Mouse (Mus musculus) spleen, postnatal 10 days (tissue): Measurements from ENCODE around the gene Llgl2.

Experiments
- DNase-seq, 2 experiments: peaks; one replicate each; pipeline ENCODE4 v3.0.0; 2021 to 2022; ENCODE audit warnings: low spot score in 2 of 2

The Llgl2 gene

DNA sequence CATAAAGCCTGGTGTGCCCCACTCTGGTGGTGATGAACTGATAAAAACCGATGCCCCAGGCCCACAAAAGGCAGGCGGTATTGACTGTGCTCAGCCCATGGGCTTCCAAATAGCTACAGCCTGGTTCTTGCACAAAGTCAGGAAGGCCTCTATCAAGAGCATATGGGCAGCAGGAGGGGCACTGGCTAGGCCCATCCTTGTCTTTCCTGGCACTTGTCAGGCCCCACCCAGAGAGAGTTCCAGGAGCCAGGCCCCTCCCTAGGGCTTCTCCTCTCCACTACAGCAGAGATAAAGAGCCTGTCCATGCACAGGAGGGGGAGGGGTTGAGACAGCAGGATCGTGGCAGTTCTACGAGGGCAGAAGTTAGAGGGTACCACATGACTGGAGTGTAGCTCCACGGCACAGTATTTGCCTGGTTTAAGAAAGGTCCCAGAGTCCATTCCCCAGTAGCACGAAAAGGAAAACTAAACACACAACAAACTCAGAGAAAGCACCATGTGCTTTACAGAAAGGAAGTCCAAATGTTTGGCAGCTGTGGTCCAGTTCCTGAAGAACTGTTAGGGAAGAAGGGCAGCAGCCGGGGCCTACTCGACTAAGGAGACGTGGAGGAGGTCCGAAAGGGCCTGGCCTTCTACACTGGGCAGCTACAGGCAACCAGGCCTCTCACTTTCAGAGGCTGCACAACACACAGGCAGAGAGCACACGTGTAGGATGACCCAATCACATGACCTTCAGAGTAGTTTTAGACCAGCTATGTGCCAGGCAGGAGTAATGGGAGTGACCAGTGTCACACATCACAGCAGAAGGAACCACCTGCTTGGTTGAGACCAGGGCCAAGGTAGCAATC, 79.8 kb downstream of the Llgl2 start:
- peak; percentile 71 to 79 for DNase-seq

GRCm38 (mm10) chr11:115904231-115904955, 80.5 kb downstream of the Llgl2 start:
- peak in 1 of 2 experiments; percentile 58 for DNase-seq
